Mouse (Mus musculus) lung, postnatal 0 days (tissue): ENCODE data around the gene Prx. TPM values are rescaled to one million over a fixed set of nuclear protein-coding genes. Genes with fewer than 3 reads are reported as not detected.
"Not testable (repeated sequence)": the region's sequence is repeated elsewhere in the genome, so short reads cannot be mapped to it uniquely, and the experiment has no call there.

Experiments used
- ATAC-seq: fragments of 200-750 bp; cut with Nextera tagmentation; 2 replicates; pipeline ENCODE4 v1.8.0; 2017; ENCODE audit warnings: moderate library complexity
- DNase-seq: peaks from one replicate; pipeline ENCODE4 v3.0.0-alpha.2; 2016; ENCODE audit warnings: low spot score
- H3K27ac ChIP-seq: fragments of 300-500 bp; sonication (generic); 2 replicates; pipeline ENCODE4 v1.5.1; 2014; ENCODE audit warnings: antibody characterized with exemption, mild to moderate bottlenecking, low read length, mixed read lengths
- H3K27me3 ChIP-seq: fragments of 300-500 bp; sonication (generic); replicated peaks from 2 replicates; pipeline ENCODE4 v1.6.1; 2014; ENCODE audit warnings: low read length, mixed read lengths; ENCODE audit not compliant: insufficient read depth
- H3K36me3 ChIP-seq: fragments of 300-500 bp; sonication (generic); 2 replicates; pipeline ENCODE4 v1.6.1; 2014; ENCODE audit warnings: low read length, mixed read lengths; ENCODE audit not compliant: insufficient read depth
- H3K4me1 ChIP-seq: fragments of 300-500 bp; sonication (generic); 2 replicates; pipeline ENCODE4 v1.6.1; 2014; ENCODE audit warnings: antibody characterized with exemption, low read depth, low read length, mixed read lengths; ENCODE audit not compliant: insufficient read depth
- H3K4me2 ChIP-seq: fragments of 300-500 bp; sonication (generic); replicated peaks from 2 replicates; pipeline ENCODE4 v1.6.1; 2014; ENCODE audit warnings: low read depth, mild to moderate bottlenecking, low read length, moderate library complexity, mixed read lengths
- H3K4me3 ChIP-seq: fragments of 300-500 bp; sonication (generic); 2 replicates; pipeline ENCODE4 v1.5.1; 2014; ENCODE audit warnings: low read depth, low read length
- H3K9ac ChIP-seq: fragments of 300-500 bp; sonication (generic); replicated peaks from 2 replicates; pipeline ENCODE4 v1.6.1; 2014; ENCODE audit warnings: low read depth, mild to moderate bottlenecking
- H3K9me3 ChIP-seq: fragments of 300-500 bp; sonication (generic); 2 replicates; pipeline ENCODE4 v1.6.1; 2016; ENCODE audit warnings: low read length, mixed read lengths
- CTCF ChIP-seq: IDR thresholded peaks from 2 replicates; pipeline ENCODE4 v1.5.1; 2016; ENCODE audit warnings: antibody characterized with exemption, mild to moderate bottlenecking
- EP300 ChIP-seq: IDR thresholded peaks from 2 replicates; pipeline ENCODE4 v1.6.1; 2016; ENCODE audit warnings: antibody characterized with exemption, mild to moderate bottlenecking, control low read depth
- WGBS: fragments of 180-500 bp; shearing (Covaris S2); extraction: QIAGEN DNeasy Blood & Tissue Kit; methylation state at CpG from one replicate; pipeline ENCODE4 v1.1.7; 2014; 5-methylcytosine and 5-hydroxymethylcytosine counted together
- polyA plus RNA-seq: library from polyadenylated mRNA; unstranded; fragments of >200 nt; fragmentation: Nextera tagmentation; extraction: Ambion mirVana; gene quantifications from 2 replicates; pipeline ENCODE4 v1.2.1, GENCODE M21; 2015

Gene Prx
- polyA plus RNA-seq, 1 experiment from 2014 or later, result 73.2 TPM

DNA sequence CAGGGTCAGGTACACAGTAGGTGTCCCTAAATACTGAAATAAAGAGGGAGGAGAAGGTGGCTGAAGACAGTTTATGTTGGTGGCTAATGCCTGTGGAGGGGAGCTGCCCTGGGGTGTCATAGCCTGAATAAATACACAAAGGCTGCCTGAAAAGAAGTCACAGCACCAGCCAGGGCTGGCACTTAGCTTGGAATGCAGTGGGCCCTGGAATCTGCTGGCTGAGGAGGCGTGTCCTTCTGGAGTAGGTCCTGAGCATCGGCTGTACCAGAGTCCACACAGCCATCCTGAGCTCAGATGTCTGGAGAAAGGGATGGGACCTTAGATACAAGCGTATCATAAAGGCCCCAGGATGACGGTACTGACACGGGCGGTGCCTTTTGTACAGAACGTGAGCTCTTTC, 7.3 kb upstream of the Prx start:
- peaks cover 12% of the 10 kb centered on the region; the same call in 1 of the 2 replicates for H3K36me3 ChIP-seq
- ATAC-seq (no peak), DNase-seq (peak; percentile 67)
- peak overlapping the region; percentile 94 for H3K27ac ChIP-seq
- H3K4me3 ChIP-seq, result no peak overlapping the region
- WGBS, result 53% methylated on average over 7 of the region's 7 CpGs
- no peak for TF ChIP-seq EP300
- TF ChIP-seq CTCF, result no peak
- no peak overlapping the region for H3K9ac ChIP-seq
- no peak overlapping the region for H3K4me2 ChIP-seq
- H3K4me1 ChIP-seq, result peaks cover 17% of the 10 kb centered on the region; the same call in 1 of the 2 replicates
- no peaks in the 10 kb centered on the region for H3K9me3 ChIP-seq
- no peaks in the 10 kb centered on the region for H3K27me3 ChIP-seq

DNA sequence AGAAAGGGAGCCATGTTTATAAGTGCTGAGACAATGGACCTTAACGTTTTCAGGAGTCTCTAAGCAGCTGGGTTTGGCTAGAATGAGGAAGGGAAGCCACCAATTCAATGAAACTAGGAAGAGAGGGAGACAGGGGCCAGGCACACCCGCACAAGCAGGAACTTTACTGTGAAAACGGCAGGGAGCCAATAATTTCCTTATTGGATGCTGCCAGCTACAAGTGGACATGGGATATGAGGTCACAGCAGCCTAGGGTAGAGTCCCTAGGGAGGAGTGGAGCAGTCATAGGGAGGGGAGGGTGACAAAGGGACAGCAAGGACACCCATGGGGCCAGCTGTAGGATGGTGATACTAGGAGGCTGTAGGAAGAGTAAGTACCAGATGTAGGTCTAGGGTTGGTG, 6.1 kb upstream of the Prx start:
- Histone ChIP-seq H3K36me3 (peaks cover 12% of the 10 kb centered on the region; the same call in 1 of the 2 replicates), H3K9ac (no peak overlapping the region), H3K4me1 (peaks cover 17% of the 10 kb centered on the region; the same call in 1 of the 2 replicates), H3K27ac (peak overlapping the region; percentile 80), H3K4me3 (no peak overlapping the region), H3K27me3 (no peaks in the 10 kb centered on the region), H3K9me3 (no peaks in the 10 kb centered on the region), H3K4me2 (no peak overlapping the region)
- no peak; the same call in 1 of the 2 replicates for TF ChIP-seq EP300
- TF ChIP-seq CTCF, result no peak
- ATAC-seq (peak; percentile 21), DNase-seq (peak; percentile 65)
- 43% methylated on average over 3 of the region's 3 CpGs for WGBS

DNA sequence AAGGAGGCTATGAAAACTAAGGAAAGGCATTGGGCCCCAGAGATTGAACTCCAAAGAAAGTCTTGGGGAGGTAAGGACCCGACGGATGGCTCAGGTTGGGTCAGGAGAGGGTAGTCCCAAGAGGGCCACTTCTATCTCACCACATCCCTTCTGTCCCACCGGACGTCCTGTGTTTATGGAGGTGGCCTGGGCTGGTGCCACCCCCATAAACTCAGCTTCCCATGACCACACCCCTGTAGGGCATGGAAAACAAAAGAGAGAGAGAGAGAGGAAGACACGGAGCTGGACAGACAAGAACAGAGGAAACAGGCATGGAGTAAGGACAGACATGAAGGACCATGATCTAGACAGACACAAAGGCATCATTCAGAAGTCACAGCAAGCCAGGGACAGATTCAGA, 5.7 kb upstream of the Prx start:
- H3K4me3 ChIP-seq, result no peak overlapping the region
- no peaks in the 10 kb centered on the region for H3K27me3 ChIP-seq
- H3K4me1 ChIP-seq, result peaks cover 13% of the 10 kb centered on the region; the same call in 1 of the 2 replicates
- no peaks in the 10 kb centered on the region for H3K9me3 ChIP-seq
- H3K27ac ChIP-seq, result peak overlapping the region; percentile 80
- TF ChIP-seq EP300 (peak; percentile 92), CTCF (no peak)
- WGBS, result 63% methylated on average over 5 of the region's 5 CpGs
- H3K9ac ChIP-seq, result no peak overlapping the region
- peaks cover 12% of the 10 kb centered on the region; the same call in 1 of the 2 replicates for H3K36me3 ChIP-seq
- ATAC-seq (peak; percentile 24), DNase-seq (peak; percentile 66)
- H3K4me2 ChIP-seq, result no peak overlapping the region

DNA sequence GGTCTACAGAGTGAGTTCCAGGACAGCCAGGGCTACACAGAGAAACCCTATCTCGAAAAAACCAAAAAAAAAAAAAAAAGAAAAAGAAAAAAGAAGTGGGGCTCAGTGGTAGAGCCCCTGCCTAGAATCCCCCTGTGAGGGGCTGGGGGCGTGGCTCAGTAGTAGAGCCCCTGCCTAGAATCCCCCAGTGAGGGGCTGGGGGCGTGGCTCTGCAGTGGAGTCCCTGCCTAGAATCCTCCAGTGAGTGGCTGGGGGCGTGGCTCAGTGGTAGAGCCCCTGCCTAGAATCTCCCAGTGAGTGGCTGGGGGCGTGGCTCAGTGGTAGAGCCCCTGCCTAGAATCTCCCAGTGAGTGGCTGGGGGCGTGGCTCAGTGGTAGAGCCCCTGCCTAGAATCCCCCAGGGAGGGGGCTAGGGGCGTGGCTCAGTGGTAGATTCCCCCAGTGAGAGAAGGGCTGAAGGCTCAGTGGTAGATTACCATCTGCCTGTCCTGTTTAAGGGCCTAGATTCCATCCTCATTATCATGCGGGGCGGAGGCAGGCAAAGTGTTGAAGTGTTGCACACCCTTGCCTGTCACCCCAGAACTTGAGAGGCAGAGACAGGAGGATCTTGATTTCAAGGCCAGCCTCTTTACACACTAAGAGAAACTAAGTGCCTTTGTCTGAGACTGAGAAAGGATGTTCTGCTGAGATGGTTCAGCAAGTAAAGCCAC, 4.3 kb upstream of the Prx start:
- not testable (repeated sequence) for H3K9me3 ChIP-seq, H3K4me2 ChIP-seq, DNase-seq, H3K4me1 ChIP-seq, H3K27me3 ChIP-seq, H3K36me3 ChIP-seq, H3K4me3 ChIP-seq, ATAC-seq, H3K9ac ChIP-seq, H3K27ac ChIP-seq
- WGBS, result 85% methylated on average over 9 of the region's 9 CpGs

DNA sequence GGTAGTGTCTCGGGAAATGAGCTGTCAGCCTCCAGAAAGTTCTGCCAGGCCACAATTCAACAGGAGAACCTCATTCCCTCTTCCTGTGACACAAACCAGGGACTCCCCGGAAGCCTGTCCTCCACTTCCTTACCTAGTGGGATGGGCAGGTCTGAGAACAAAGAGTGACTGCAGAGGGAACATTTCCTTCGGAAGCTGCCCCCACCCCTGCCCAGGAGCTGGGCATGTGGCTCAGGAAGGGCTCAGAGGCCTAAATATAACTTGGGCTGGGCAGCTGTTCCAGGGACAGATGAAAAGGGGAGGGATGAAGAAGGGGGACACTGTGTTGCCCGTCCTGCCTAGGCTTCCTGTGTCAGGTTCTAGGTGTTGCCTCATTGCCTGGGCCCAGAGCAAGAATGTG, 2.5 kb downstream of the Prx start:
- H3K4me3 ChIP-seq, result no peak overlapping the region
- H3K9ac ChIP-seq, result no peak overlapping the region
- WGBS, result 36% methylated on average over 4 of the region's 4 CpGs
- ATAC-seq (peak; percentile 85), DNase-seq (peak; percentile 66)
- no peaks in the 10 kb centered on the region for H3K4me1 ChIP-seq
- no peaks in the 10 kb centered on the region for H3K9me3 ChIP-seq
- H3K4me2 ChIP-seq, result no peak overlapping the region
- peak overlapping the region; percentile 87 for H3K27ac ChIP-seq
- H3K27me3 ChIP-seq, result no peaks in the 10 kb centered on the region
- TF ChIP-seq EP300, result peak; percentile 99
- no peak for TF ChIP-seq CTCF
- H3K36me3 ChIP-seq, result no peaks in the 10 kb centered on the region

DNA sequence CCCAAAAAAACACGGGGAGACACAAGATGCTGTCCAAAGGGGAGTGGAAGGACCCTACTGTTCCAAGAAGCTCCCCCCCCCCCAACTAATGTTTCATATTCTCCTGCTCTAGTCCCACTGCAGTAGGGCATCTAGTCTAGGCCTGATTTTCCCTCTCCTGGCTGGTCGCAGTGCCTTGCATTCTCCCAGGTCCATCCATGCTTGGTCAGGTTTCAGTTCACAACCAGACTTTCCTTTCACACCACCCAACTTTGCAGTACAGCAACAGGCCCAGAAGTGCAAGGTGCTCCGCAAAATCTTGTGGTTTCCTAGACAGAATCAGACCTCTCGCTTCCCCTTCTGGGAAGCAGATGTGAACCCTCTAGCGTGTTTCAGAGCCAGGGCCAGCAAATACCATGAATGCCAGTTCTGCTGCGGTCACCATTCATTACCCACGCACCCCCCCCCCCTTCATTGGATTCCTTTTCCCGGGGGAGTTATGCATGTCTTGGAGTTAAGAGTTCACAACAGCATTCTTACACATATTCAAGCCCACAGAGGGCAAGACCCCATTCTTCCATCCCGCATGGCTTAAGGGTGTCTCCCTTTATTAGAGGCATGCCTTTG, 7.7 kb downstream of the Prx start:
- Histone ChIP-seq H3K36me3 (no peaks in the 10 kb centered on the region), H3K4me2 (peak overlapping the region; percentile 72), H3K4me3 (peak overlapping the region; percentile 57; the same call in 1 of the 2 replicates), H3K27ac (peak overlapping the region; percentile 96), H3K27me3 (no peaks in the 10 kb centered on the region), H3K9ac (peak overlapping the region; percentile 50), H3K4me1 (peaks cover 3% of the 10 kb centered on the region; the same call in 1 of the 2 replicates), H3K9me3 (no peaks in the 10 kb centered on the region)
- ATAC-seq (no peak), DNase-seq (peak; percentile 41)
- 0 out of 2 replicates have a peak, but pooled peaks have one; percentile 23 for TF ChIP-seq EP300
- TF ChIP-seq CTCF, result 0 out of 2 replicates have a peak, but pooled peaks have one; percentile 4
- 28% methylated on average over 9 of the region's 9 CpGs for WGBS
